Mouse (Mus musculus): ENCODE measurements at regions not wholly inside any gene's neighbourhood (a gene's known extent, or its start where the extent isn't known, plus 50 kb on each side); places are given as distances from the start of the nearest gene placed in this dataset.

DNA sequence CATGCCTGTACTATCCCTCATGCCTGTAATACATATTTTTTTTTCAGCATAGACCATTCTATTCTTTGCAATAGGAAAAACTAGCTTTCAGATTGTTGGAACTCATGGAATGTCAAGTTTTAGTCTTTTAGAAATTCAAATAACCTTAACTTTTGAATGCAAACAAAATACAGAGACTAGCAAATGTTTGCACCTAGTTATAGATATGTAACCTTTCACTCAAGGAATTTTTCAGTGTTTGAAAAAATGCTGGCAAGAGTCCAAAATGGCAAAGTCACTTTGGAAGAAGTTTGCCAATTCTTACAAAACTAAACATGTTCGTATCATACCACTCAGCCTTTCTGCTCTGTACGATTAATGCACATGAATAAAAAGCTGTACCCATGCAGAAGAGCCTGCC lies 409.6 kb downstream of the Klf5 start:
- no peak for ATAC-seq (ENCODE audit: poor library complexity, severe bottlenecking)

DNA sequence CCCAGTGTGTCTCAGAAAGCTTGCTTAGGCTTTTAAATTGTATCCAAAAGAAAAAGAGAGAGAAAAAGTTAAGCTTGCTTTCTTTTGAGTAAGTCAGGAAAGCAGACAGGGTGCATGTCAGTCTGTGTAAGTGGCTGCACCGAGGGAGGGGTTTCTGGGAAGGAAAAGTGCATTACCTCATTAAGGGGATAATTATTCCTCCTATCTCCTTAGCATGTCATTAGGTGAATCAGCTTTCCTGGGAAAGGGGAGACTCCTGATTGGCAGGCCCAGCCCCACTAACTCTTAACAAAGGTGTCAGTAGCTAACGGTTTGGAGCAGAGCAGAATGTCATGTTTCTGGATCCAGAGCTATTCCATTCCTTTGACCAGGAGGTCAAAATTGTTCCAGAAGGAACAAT lies 411.3 kb downstream of the Klf5 start:
- no peak for ATAC-seq (ENCODE audit: poor library complexity, severe bottlenecking)

DNA sequence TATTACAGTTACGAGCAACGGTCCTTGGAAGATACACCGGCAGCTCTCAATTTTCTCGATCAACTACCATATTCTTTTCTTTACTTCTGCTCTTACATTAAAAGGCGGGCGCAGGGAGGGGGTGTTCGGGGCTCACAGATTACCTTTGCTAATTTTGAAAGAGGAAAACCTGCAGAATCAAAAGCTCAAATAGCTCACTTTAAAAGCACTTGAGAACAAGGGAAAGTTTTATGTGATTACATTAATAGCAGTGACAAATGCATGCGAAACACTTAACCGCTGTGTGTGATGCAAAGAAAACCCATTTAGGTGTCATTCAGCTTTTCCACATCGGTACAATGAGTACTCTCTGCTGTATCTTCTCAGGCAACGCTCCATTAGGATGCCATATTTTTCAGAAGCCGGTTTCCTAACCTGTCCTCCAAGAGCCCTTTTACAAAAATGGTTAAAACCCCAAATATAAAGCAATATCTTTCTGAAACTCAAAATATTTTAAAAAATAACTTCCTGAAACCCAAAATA lies 412.2 kb downstream of the Klf5 start:
- ATAC-seq (ENCODE audit: poor library complexity, severe bottlenecking), result no peak

DNA sequence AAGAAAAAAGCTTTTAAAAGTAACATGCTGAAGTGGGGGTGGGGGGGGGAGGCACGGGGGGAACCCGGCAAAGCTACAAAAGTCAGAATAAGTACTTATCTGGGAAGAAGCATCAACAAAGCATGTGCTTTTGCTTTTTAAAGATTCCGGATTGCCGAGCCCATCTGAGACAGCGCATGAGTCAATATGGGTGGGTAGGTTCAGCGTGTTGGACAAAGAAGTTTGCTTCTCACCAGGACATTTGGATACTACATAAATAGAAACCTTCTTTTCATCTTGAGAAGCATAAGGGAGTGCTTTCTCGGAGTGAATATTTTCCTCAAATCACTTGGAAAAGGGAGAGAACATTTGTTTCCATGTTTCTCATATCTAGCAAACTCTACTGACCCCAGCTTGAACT lies 414.1 kb downstream of the Klf5 start:
- ATAC-seq (ENCODE audit: poor library complexity, severe bottlenecking), result no peak

DNA sequence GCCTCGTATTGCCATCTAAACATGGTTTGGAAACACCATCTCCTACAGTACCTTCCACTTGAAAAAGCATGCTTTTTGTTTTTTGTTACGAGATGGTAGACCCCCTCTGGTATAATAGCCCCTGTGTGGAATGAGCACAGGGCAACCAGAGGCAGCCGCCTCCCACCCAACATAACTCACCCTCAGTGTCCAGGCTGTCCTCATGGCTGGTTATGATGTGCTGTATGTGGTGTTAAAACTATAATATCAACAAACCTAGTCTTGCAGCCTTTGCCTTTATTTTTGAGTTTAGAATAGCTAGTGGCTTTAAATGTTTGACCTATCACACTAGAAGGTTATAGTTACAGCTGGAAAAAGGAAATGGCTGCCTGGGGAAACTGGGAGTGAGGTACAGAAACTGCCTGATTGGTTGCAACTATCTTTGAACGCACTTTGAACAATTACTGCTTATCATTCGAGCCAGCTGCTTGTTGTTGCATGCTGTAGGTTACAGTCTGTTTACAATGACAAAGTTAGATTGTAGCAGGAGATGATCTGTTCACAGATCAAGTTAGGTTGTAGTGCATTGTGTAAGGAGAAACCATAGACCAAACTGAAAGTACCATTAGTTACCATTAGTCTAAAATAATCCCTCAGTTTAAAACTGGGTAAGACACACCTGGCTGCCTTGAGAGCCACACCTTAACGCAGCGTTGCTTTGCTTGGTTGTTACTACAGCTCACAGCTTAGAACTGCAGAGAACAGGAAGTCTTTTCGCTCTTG lies 414.8 kb downstream of the Klf5 start:
- no peak for ATAC-seq (ENCODE audit: poor library complexity, severe bottlenecking)

DNA sequence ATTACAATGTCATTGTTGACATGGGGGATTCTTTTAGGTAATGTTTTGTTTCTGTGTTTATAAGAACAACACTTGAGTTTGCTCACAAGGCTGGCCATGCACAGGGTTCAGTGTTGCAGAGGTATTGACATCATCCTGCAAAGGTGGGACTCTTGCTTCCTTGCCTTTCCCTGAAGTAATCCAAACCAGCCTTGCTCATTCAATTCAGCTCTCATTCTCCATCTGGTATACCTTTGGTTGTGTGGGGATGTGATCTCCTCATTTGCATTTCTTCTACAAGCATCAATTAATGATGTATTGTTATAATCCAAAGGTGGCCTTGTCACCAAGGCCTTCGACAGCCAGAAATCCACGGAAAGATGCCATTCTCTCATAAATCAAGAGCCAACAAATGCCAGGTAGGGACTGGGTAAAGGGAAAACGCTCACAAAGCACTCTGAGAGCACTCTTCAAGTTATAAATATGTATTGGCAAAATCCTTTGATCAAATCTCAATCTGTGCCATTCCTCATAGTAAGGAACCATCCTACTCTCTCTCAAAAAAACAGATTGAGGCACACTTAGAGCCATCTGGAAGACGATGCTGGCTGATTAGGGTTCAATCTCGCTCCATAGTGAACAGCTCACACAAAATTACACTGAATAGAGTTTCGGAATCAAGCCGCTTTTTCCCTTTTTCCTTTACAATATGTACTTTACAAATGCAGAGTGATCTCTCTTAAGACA lies 435.1 kb downstream of the Klf5 start:
- ATAC-seq (ENCODE audit: poor library complexity, severe bottlenecking), result no peak

DNA sequence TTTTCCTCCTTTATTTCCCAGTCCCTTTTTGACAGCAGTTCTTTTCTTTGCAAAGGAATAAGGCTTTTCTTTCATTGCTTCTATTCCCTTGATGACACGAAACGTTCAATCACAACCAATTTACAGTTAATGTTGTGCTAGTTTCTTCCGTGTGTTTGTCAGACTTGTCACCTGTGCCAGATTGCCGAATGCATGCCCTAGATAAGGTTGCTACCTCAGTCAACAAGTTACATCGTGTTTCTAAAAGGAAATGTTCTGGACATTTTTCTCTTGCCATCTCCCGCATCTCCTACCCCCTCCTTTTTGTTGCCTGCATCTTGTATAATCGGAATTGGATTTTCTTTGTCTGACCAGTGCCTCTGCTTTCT lies 435.7 kb downstream of the Klf5 start:
- no peak for ATAC-seq (ENCODE audit: poor library complexity, severe bottlenecking)

DNA sequence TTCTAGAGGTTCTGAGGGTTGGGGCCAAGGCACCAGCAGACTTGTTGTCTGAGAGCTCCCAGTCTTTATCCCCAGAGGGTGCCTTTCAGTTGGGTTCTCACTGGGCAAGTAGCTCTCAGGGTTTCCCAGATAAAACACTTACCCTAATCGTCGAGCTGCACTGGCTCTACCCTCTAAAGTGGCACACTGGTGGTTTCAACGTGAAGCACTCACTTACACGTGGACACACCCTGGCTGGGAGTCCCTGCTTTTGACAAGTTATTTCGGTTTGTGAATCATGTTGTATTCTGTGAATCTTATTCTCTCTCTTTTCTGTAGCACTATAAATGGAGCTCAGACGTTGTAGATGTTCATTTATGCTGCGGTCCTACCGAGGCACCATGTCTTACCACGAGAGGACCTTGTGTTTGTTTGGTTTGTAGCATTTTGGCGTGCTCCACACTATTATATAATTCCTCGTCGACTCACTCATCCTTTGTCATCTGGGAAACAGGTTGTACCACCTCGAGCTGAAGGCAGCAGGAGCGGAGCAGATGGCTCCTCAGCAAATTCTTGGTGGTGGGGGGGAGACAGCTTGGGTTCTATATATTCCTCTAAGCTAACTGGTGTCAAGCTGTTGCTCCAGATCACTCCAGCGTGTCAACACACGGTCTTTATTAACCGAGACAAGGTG lies 445.3 kb downstream of the Klf5 start:
- no peak for ATAC-seq (ENCODE audit: poor library complexity, severe bottlenecking)

DNA sequence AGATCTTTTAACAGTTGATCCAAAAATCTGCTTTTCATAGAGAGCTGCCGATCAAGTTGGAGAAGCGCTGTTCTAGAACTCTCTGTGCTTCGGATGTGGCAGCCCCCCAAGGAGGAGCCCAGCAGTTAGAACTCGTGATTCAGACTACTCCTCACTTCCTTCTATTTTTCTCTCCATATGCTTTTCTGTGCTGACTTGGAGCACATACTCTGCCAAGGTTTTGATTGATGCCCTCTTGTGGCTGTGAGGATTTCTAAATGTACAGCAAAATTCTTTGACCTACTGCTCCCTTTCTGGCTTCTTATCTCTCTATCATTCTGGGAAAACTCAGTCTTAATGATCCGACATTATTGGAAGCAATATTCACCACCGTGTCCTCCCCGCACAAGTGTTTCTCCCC lies 446.7 kb downstream of the Klf5 start:
- ATAC-seq (ENCODE audit: poor library complexity, severe bottlenecking), result no peak

DNA sequence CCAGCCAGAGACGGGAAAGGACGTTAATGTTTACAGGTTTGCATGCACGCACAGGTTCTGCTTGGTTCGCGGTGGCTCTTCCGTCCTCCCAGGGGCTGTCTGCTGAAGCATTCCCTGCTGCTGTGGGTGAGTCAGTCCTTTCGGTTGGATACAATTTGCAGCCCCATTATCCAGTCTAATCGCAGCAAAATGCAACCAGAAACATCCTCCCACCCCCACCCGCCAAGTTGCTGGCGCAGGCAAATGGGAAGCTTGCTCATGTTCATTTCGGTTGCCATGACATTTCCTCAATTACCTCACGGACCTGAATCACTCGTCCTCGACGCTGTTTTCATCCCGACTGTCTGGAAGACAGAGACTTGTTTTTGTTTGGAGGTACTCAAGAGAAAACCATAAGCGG lies 449.7 kb downstream of the Klf5 start:
- ATAC-seq (ENCODE audit: poor library complexity, severe bottlenecking), result no peak

DNA sequence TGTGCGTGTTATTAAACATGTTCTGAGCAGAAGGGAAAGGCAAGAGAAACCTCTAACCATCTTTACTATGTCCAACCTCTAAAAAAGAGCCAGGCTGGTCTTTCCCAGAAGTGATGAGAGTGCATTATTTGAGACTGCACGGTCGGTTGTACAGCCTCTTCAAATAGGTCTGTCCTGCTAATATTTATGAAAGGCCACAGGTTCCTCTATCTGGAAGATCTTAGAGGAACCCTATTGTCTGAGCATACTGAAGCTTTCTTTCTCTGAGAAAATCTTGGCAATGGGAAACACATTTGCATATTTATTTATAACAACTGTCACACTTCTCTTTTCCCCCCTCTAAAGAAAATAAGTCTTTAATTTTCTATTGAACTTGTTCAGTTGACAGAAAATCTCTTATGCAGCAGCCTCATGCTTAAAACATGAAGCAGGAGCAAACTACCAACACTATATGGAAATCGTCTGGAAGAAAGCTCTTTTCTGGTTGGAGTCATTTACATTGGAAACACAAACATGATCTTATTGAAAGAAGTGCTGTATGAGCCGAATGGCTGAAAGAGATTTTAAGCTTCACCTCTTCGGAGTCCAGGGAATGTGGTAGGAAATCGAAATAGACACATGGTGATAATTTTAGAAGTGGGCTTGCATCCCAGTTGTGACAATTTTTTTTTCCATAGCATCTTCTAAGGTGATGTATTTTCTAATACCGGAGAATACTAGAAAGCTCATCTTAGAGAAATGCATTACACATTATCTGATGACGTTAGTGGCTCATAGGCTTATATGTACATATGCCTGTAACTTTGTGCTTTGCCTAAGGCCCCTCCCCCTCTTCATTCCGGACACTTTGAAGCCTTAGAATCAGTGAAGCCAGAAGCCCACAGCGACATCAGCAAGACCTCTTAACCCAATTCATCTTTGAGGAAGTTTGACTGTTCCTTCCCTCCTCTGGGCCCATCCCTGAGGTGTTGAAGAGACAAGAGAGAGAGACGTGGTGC lies 451.1 kb downstream of the Klf5 start:
- no peak for ATAC-seq (ENCODE audit: poor library complexity, severe bottlenecking)

DNA sequence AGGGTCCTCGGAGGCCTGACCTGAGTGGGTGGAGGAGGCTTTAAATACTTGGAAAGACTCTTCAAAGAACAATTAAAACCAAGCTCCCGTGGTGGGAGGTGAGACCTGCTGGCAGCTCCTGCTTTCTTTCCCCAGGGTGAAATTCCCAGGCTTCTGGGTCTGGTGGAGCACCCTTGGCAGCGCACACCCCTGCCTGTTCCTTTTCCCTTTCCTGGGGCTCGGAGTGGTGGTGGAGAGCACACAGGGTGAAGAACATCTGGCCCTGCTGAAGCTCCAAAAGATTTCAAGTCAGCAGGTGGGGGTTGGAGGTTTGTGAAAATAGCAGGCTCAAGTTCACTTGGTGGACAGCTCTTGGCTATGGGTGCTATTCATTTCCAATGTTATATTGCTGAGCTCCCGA lies 459.6 kb downstream of the Klf5 start:
- ATAC-seq (ENCODE audit: poor library complexity, severe bottlenecking), result no peak

DNA sequence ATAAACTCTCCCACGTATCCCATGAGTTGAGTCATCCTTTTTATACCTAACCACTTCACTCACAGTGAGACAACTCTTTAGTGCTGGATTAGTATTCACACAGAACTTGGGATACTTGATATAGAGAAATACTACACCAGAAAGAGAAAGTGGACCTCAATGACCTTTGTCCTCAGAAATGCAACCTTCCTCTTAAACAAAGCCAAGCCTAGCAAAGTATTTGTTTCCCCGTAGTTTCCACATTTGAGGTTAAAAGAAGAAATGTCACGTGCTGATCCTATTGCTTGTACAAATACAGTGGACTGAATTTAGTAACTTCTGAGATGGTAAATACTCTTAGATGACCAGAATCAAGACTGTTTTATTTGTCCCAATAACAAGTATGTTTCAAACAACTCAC lies 464.8 kb downstream of the Klf5 start:
- no peak for ATAC-seq (ENCODE audit: poor library complexity, severe bottlenecking)

DNA sequence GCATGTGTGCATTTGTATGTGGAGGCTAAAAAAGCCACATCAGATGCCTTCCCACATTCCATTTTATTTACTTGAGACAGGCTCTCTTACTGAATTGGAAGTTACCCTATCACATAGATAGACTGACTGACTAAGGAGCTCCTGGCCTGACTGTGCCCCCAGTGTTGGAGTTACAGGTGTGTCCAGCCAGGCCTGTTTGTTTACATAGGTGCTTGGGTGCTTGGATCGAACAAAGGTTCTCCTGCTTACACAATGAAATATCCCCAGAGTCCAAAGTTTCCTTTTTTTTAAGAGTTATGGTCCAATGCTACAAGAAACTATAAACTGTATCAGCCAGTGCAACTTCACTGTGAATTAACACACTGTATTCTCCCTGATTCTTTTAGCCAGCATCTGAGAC lies 472.5 kb downstream of the Klf5 start:
- no peak for ATAC-seq (ENCODE audit: poor library complexity, severe bottlenecking)

DNA sequence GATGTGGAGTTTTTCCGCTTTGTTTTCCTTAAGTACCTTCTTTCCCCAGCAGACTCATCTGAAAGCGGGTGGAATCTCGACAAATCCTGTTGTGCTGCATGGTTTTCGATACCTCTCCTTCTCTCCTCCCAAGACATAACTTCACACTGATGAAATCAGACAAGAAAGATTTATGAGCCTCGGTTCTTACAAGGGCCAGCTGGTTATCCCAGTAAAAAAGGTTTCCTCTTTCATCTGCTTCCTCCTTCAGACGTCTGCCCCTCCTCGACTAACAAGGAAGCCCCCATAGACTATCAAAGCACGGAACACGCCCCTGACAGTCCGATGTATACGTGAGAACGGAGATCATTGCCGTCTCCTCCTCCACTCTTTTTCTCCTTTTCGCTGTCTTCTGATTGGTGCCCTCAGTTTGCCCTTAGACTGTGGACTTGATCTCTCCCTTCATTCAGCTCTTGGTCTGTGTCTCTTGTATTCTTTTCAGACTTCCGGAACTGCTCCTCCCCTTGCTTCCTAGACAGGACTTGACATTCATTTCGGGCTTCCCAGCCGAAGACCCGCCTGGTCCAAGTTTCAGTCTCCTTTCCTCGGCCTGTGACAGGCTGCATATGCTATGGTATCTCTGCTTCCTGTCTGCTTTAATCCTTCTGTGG lies 474.4 kb downstream of the Klf5 start:
- no peak for ATAC-seq (ENCODE audit: poor library complexity, severe bottlenecking)

DNA sequence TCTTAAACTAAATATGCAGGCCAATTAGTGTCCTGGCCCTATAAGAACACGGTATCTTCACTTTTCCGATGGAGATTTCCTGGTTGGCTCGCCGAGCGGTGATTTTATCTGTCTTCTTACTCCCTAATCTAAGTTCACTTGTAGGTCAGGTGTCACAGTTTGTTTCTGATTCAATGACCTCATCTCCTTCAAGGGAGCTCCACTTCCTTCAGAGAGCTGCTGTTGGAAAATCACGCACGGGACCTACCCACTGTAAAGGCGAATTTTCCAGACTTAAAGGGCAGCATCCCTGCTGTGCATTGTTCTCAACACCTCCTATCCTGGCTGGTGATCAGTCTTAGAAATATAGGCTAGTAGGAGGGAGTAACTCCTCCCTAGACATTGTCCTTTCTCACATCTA lies 480.0 kb downstream of the Klf5 start:
- no peak for ATAC-seq (ENCODE audit: poor library complexity, severe bottlenecking)

DNA sequence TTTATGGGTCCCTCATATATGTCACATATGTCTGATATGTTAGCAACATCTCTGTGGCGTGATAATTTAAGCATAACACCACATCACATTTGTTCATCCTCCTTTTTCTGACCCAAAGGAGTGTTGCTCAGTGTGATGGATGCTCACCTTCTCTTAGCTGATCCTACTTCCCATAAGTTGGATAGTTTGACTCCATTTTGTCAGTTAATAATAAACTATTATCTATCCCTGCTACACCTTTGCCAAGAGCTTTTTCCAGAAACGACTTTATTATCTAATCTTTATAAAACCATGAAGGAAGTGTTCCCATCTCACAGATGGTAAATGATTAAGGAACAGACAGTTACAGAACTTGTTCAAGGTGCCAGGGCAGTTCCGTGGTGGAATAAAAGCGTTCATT lies 480.5 kb downstream of the Klf5 start:
- ATAC-seq (ENCODE audit: poor library complexity, severe bottlenecking), result no peak

DNA sequence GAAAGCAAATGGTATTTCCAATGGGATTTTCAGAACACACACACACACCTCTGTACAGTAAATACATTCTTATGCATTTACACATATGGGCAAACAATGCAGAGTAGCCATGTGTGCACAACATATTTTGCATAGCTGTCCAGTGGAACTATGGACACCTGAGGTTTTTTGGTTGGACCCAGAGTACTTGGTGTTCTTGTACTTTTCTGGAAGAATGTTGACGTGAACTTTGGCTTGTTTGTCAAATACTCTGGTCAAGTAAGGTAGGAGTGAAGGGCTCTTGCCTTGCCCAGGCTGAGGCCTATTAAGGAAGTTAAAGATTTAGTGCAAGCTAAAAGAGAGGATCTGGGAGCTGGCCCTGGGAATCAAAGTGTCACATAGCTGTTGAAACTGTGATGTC lies 485.2 kb downstream of the Klf5 start:
- no peak for ATAC-seq (ENCODE audit: poor library complexity, severe bottlenecking)

DNA sequence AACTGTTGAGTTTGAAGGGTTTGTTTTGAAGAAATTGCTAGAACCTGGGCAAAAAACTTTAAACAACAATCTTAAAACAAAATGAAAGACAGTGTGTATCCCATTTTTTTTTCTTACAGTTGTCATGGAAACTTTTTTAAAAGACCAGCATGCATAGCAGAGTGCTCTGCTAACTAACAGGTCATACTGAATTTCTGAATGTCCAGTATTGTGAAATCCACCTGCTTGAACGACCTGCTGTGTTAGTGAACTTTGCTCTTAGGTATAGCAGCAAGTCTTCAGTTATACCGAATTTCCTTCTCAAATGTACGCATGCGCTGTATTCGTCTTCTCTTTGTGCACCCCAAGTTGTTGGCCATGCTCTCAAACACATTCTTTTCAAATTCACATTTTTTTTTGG lies 486.6 kb downstream of the Klf5 start:
- no peak for ATAC-seq (ENCODE audit: poor library complexity, severe bottlenecking)

DNA sequence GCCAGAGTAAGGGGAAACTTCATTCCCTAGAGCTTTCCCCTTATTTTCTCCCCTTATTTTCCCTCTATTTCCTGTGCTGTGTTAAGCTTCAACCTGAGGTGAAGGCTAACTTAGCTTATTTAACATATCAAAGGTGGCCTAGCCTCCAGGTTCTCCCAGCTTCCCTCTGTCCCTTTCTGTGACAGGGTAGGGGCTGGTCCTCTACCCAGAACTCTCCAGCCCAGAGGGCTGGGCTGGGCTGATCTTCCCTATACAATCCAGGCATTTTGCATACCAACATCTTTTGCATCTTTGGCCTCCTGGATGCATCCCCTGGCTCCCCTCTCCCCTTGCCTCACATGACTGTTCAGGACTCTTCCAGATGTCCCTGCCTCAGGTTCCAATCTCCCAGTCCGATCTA lies 487.9 kb downstream of the Klf5 start:
- no peak for ATAC-seq (ENCODE audit: poor library complexity, severe bottlenecking)
